Mouse (Mus musculus) G1E-ER4 (cell line): ENCODE measurements around the gene Ddit4. TPM values are rescaled to one million over a fixed set of nuclear protein-coding genes. Genes with fewer than 3 reads are reported as not detected.

Source experiments
- GATA1 ChIP-seq: IDR thresholded peaks from one replicate; pipeline ENCODE4 v1.8.0; 2012; ENCODE audit warnings: low read length, inconsistent platforms
- polyA plus RNA-seq: library from polyadenylated mRNA; stranded (reverse); fragments of >175 nt; gene quantifications from 2 replicates; pipeline ENCODE4 v1.2.3, GENCODE M21; 2012

Ddit4 gene
- polyA plus RNA-seq, 1 experiment = 9.2 TPM

GRCm38 (mm10) chr10:59943421-59943989 is 8.1 kb downstream of the Ddit4 start:
- TF ChIP-seq GATA1 = no peak

- TF ChIP-seq GATA1 = no peak
Measured at GRCm38 (mm10) chr10:59942847-59943420, 8.7 kb downstream of the Ddit4 start.

- no peak for TF ChIP-seq GATA1
Measured at GRCm38 (mm10) chr10:59942281-59942846, 9.3 kb downstream of the Ddit4 start.

- TF ChIP-seq GATA1 = no peak
Measured at GRCm38 (mm10) chr10:59939081-59939480, 12.6 kb downstream of the Ddit4 start.

- no peak for TF ChIP-seq GATA1
Measured at GRCm38 (mm10) chr10:59938662-59939061, 13.0 kb downstream of the Ddit4 start.

- TF ChIP-seq GATA1 = no peak
Measured at GRCm38 (mm10) chr10:59936058-59936856, 15.4 kb downstream of the Ddit4 start.

- TF ChIP-seq GATA1 = no peak
Measured at GRCm38 (mm10) chr10:59934039-59934438, 17.6 kb downstream of the Ddit4 start.

- no peak for TF ChIP-seq GATA1
Measured at GRCm38 (mm10) chr10:59932521-59932920, 19.1 kb downstream of the Ddit4 start.

GRCm38 (mm10) chr10:59930996-59931395 is 20.6 kb downstream of the Ddit4 start:
- no peak for TF ChIP-seq GATA1

GRCm38 (mm10) chr10:59929205-59929604 is 22.4 kb downstream of the Ddit4 start:
- no peak for TF ChIP-seq GATA1

- no peak for TF ChIP-seq GATA1
Measured at GRCm38 (mm10) chr10:59924305-59924704, 27.3 kb downstream of the Ddit4 start.

- no peak for TF ChIP-seq GATA1
Measured at GRCm38 (mm10) chr10:59923493-59923892, 28.1 kb downstream of the Ddit4 start.

GRCm38 (mm10) chr10:59920810-59921681 is 30.6 kb downstream of the Ddit4 start:
- no peak for TF ChIP-seq GATA1

GRCm38 (mm10) chr10:59920485-59920809 is 31.2 kb downstream of the Ddit4 start:
- no peak for TF ChIP-seq GATA1

- no peak for TF ChIP-seq GATA1
Measured at GRCm38 (mm10) chr10:59919494-59920181, 32.0 kb downstream of the Ddit4 start.
